Comparison of ENCODE assay signal across 9 mouse cellular contexts in genomic region chr19:5448354-5449150, GRCm38 (mm10). TPM values are rescaled to one million over a fixed set of nuclear protein-coding genes. Genes with fewer than 3 reads are reported as not detected.
DNase-seq lines count a peak whose midpoint lies in the region; ATAC-seq and TF ChIP-seq lines count a peak whose summit lies in the region.
"Had no signal": no experiment of that assay in that cellular context is flagged by ENCODE, and none has a peak within 500 bp of the region (broad histone marks: within the 10 kb centered on the region; RNA-seq: fewer than 3 reads in every experiment).

No protein-coding gene starts in this region.

- WGBS in forebrain, embryonic 11.5 days, result 7% methylated on average over 35 of the region's 36 CpGs
- 6% methylated on average over 36 of the region's 36 CpGs for WGBS in limb, embryonic 13.5 days
- WGBS in neural tube, embryonic 12.5 days, result 7% methylated on average over 36 of the region's 36 CpGs

- peaks cover 9 to 20% of the 10 kb centered on the region in 2 experiments for H3K4me1 ChIP-seq in CH12.LX (ENCODE audit: control insufficient read depth in 1 of 2, insufficient read depth in 2 of 2)
- peaks cover 13% of the 10 kb centered on the region for H3K4me1 ChIP-seq in forebrain, embryonic 11.5 days (replicated peaks; ENCODE audit: control insufficient read depth, insufficient read depth, low read length)
- H3K4me1 ChIP-seq in limb, embryonic 13.5 days, result peaks cover 21% of the 10 kb centered on the region
- H3K4me1 ChIP-seq in neural tube, embryonic 12.5 days, result peaks cover 16% of the 10 kb centered on the region

- H3K79me2 ChIP-seq in CH12.LX (replicated peaks; ENCODE audit: control insufficient read depth, extremely low read depth, insufficient read depth, poor library complexity, severe bottlenecking), result no peaks in the 10 kb centered on the region

- no peaks in the 10 kb centered on the region for H3K9me3 ChIP-seq in CH12.LX (replicated peaks; ENCODE audit: low read length)
- no peaks in the 10 kb centered on the region for H3K9me3 ChIP-seq in forebrain, embryonic 11.5 days (ENCODE audit: control insufficient read depth, low read length)
- H3K9me3 ChIP-seq in limb, embryonic 13.5 days, result peaks cover 8% of the 10 kb centered on the region; the same call in 1 of the 2 replicates
- no peaks in the 10 kb centered on the region for H3K9me3 ChIP-seq in neural tube, embryonic 12.5 days

- peaks cover 0 to 1% of the 10 kb centered on the region in 2 experiments for H3K36me3 ChIP-seq in CH12.LX (replicated peaks in 1 of 2; ENCODE audit: control insufficient read depth in 1 of 2, insufficient read depth in 1 of 2, low read length in 1 of 2)
- H3K36me3 ChIP-seq in forebrain, embryonic 11.5 days (ENCODE audit: control insufficient read depth, insufficient read depth, low read length), result no peaks in the 10 kb centered on the region
- no peaks in the 10 kb centered on the region for H3K36me3 ChIP-seq in limb, embryonic 13.5 days
- H3K36me3 ChIP-seq in neural tube, embryonic 12.5 days, result no peaks in the 10 kb centered on the region

- dilution Hi-C loops in CH12.LX (cut with MboI; ENCODE audit: extremely low pct_ligation_motif_present, extremely low pct_unique_long_range_greater_than_20kb, low sequenced_read_pairs), result no loop called here

- ATAC-seq in forebrain, embryonic 11.5 days (replicated peaks; ENCODE audit: low FRiP score), result no peak
- ATAC-seq in limb, embryonic 13.5 days (ENCODE audit: low FRiP score, low read depth), result no peak
- no peak for ATAC-seq in neural tube, embryonic 12.5 days (ENCODE audit: low FRiP score, low read depth)

- peak; percentile 94 for DNase-seq in heart, adult 11 months
- no peak for DNase-seq in heart, adult 8-10 months (ENCODE audit: low spot score)
- DNase-seq in CH12.LX (ENCODE audit: extremely low read depth), result no peak
- no peak for DNase-seq in forebrain, embryonic 11.5 days (ENCODE audit: low spot score)
- no peak for DNase-seq in urinary bladder, postnatal 10 days (ENCODE audit: low spot score)
- no peak for DNase-seq in spleen, adult 18-20 months

- H3K4me2 ChIP-seq in CH12.LX (ENCODE audit: insufficient read depth, low read depth, poor library complexity, severe bottlenecking), result peak overlapping the region; percentile 83
- peak overlapping the region; percentile 97 for H3K4me2 ChIP-seq in forebrain, embryonic 11.5 days (ENCODE audit: low read depth, low read length, severe bottlenecking)
- H3K4me2 ChIP-seq in limb, embryonic 13.5 days (replicated peaks), result peak overlapping the region; percentile 95
- H3K4me2 ChIP-seq in neural tube, embryonic 12.5 days (replicated peaks), result peak overlapping the region; percentile 95

- no peak overlapping the region for H3K27ac ChIP-seq in CH12.LX (ENCODE audit: insufficient read depth, low read depth)
- no peak overlapping the region for H3K27ac ChIP-seq in forebrain, embryonic 11.5 days (ENCODE audit: low read depth, low read length)
- H3K27ac ChIP-seq in limb, embryonic 13.5 days, result no peak overlapping the region
- no peak overlapping the region for H3K27ac ChIP-seq in neural tube, embryonic 12.5 days
- H3K27ac ChIP-seq: macrophage had no signal

- no peak for TF ChIP-seq POLR2A in CH12.LX (IDR thresholded peaks at IDR 0.05; ENCODE audit: low read depth, low read length)

- no peak for TF ChIP-seq EP300 in CH12.LX (IDR thresholded peaks at IDR 0.05; ENCODE audit: low read length)

- TF ChIP-seq RAD21 in CH12.LX (IDR thresholded peaks at IDR 0.05; ENCODE audit: low read depth, low read length), result no peak

- H3K27me3 ChIP-seq in CH12.LX (replicated peaks), result peaks cover 39% of the 10 kb centered on the region
- H3K27me3 ChIP-seq in forebrain, embryonic 11.5 days (ENCODE audit: control insufficient read depth, insufficient read depth, low read length), result peaks cover 36% of the 10 kb centered on the region
- peaks cover 62% of the 10 kb centered on the region for H3K27me3 ChIP-seq in limb, embryonic 13.5 days
- H3K27me3 ChIP-seq in neural tube, embryonic 12.5 days (replicated peaks), result peaks cover 60% of the 10 kb centered on the region

- TF ChIP-seq CTCF in CH12.LX (conservative IDR thresholded peaks at IDR 0.05 in 1 of 2, IDR thresholded peaks at IDR 0.05 in 1 of 2; ENCODE audit: low read depth in 2 of 2, low read length in 2 of 2), result no peak

- H3K4me3 ChIP-seq in CH12.LX (replicated peaks in 1 of 3; ENCODE audit: low read depth in 2 of 3, low read length in 2 of 3, poor library complexity in 1 of 3), result peak overlapping the region in 1 of 3 experiments; percentile 38
- peak overlapping the region; percentile 50; the same call in 1 of the 2 replicates for H3K4me3 ChIP-seq in forebrain, embryonic 11.5 days (ENCODE audit: low read depth, low read length)
- peak overlapping the region; percentile 58 for H3K4me3 ChIP-seq in limb, embryonic 13.5 days
- H3K4me3 ChIP-seq in neural tube, embryonic 12.5 days, result peak overlapping the region; percentile 34

- in situ Hi-C loops in CH12.LX (cut with MboI; ENCODE audit: low pct_ligation_motif_present, low pct_unique_long_range_greater_than_20kb, low sequenced_read_pairs), result no loop called here

- no peak overlapping the region for H3K9ac ChIP-seq in CH12.LX (ENCODE audit: insufficient read depth, low read depth)
- H3K9ac ChIP-seq in forebrain, embryonic 11.5 days (ENCODE audit: low read length), result no peak overlapping the region
- no peak overlapping the region for H3K9ac ChIP-seq in limb, embryonic 13.5 days
- peak overlapping the region; percentile 54; the same call in 1 of the 2 replicates for H3K9ac ChIP-seq in neural tube, embryonic 12.5 days

TF ChIP-seq in CH12.LX, 34 proteins besides CTCF, POLR2A, EP300 and RAD21 (continues in another document):
- no peak for TF ChIP-seq USF2 (conservative IDR thresholded peaks at IDR 0.05; ENCODE audit: low read depth, low read length)
- peak; percentile 71; the same call in 1 of the 2 replicates for TF ChIP-seq MAX (IDR thresholded peaks at IDR 0.05; ENCODE audit: low read length)
- TF ChIP-seq RCOR1 (conservative IDR thresholded peaks at IDR 0.05; ENCODE audit: low read depth, low read length), result no peak
- no peak for TF ChIP-seq ZC3H11A (IDR thresholded peaks at IDR 0.05; ENCODE audit: low read depth, low read length)
- no peak for TF ChIP-seq JUND (conservative IDR thresholded peaks at IDR 0.05; ENCODE audit: low read depth, low read length)
- TF ChIP-seq MAFK (IDR thresholded peaks at IDR 0.05; ENCODE audit: insufficient replicate concordance, low read length), result 0 out of 2 replicates have a peak, but pooled peaks have one; percentile 5
- no peak for TF ChIP-seq KAT2A (IDR thresholded peaks at IDR 0.05; ENCODE audit: insufficient replicate concordance, low read length)
- no peak for TF ChIP-seq CHD2 (IDR thresholded peaks at IDR 0.05; ENCODE audit: low read length)
- TF ChIP-seq ZMIZ1 (IDR thresholded peaks at IDR 0.05; ENCODE audit: low read depth, low read length), result no peak
- TF ChIP-seq ZNF384 (IDR thresholded peaks at IDR 0.05; ENCODE audit: low read depth, low read length), result no peak
- peak; percentile 63; the same call in 1 of the 2 replicates for TF ChIP-seq BHLHE40 (IDR thresholded peaks at IDR 0.05; ENCODE audit: low read depth, low read length)

RNA-seq across cellular contexts. Expression of gene Fosl1, which starts 1.2 kb away (rescaled TPM):
- under 1 TPM in 2 of 4 experiments, not detected in 2; 0.14 to 0.23 TPM for total RNA-seq in heart, adult 8-10 months (2022)
- total RNA-seq in CH12.LX (2012; rRNA removed), result not detected in 2 replicates
- total RNA-seq in CH12.LX (2014; rRNA removed), result not detected in 2 replicates
- not detected in 2 replicates for polyA plus RNA-seq in CH12.LX (2012; ENCODE audit: insufficient read length, low read depth)
- not detected in 2 replicates for polyA plus RNA-seq in forebrain, embryonic 11.5 days (2014; fragmentation: Nextera tagmentation; extraction: Ambion mirVana)
- polyA plus RNA-seq in limb, embryonic 13.5 days (2015; fragmentation: Nextera tagmentation; extraction: Ambion mirVana), result not detected in 2 replicates
- polyA plus RNA-seq in neural tube, embryonic 12.5 days (2016; fragmentation: Nextera tagmentation; extraction: Ambion mirVana), result not detected in 2 replicates
- polyA plus RNA-seq: macrophage had no signal

RNA-seq across cellular contexts. Expression of gene Ccdc85b, which starts 9.1 kb away (rescaled TPM):
- 10 to 100 TPM in 1 of 4 experiments, 1 to 10 TPM in 3; 8.3 to 10.4 (median 8.9) TPM for total RNA-seq in heart, adult 8-10 months (2022)
- total RNA-seq in CH12.LX (2012; rRNA removed) (4.2 and 4.8 TPM in 2 replicates), CH12.LX (2014; rRNA removed) (2.0 and 2.1 TPM in 2 replicates)
- polyA plus RNA-seq in CH12.LX (2012; ENCODE audit: insufficient read length, low read depth), result 4.1 and 5.0 TPM in 2 replicates
- polyA plus RNA-seq in forebrain, embryonic 11.5 days (2014; fragmentation: Nextera tagmentation; extraction: Ambion mirVana), result 6.5 and 6.6 TPM in 2 replicates
- 6.2 and 7.0 TPM in 2 replicates for polyA plus RNA-seq in limb, embryonic 13.5 days (2015; fragmentation: Nextera tagmentation; extraction: Ambion mirVana)
- polyA plus RNA-seq in neural tube, embryonic 12.5 days (2016; fragmentation: Nextera tagmentation; extraction: Ambion mirVana), result 12.9 and 13.0 TPM in 2 replicates

RNA-seq across cellular contexts. Expression of gene Fibp, which starts 11.9 kb away (rescaled TPM):
- 10 to 100 TPM; 41.3 to 52.3 (median 49.2) TPM for total RNA-seq in heart, adult 8-10 months (2022)
- 37.5 and 43.0 TPM in 2 replicates for total RNA-seq in CH12.LX (2012; rRNA removed)
- total RNA-seq in CH12.LX (2014; rRNA removed), result 23.9 and 29.1 TPM in 2 replicates
- polyA plus RNA-seq in CH12.LX (2012; ENCODE audit: insufficient read length, low read depth), result 52.4 and 74.9 TPM in 2 replicates
- polyA plus RNA-seq in forebrain, embryonic 11.5 days (2014; fragmentation: Nextera tagmentation; extraction: Ambion mirVana), result 105 TPM in 2 replicates
- polyA plus RNA-seq in limb, embryonic 13.5 days (2015; fragmentation: Nextera tagmentation; extraction: Ambion mirVana), result 129 and 131 TPM in 2 replicates
- polyA plus RNA-seq in neural tube, embryonic 12.5 days (2016; fragmentation: Nextera tagmentation; extraction: Ambion mirVana), result 142 and 145 TPM in 2 replicates

RNA-seq across cellular contexts. Expression of gene Ctsw, which starts 19.8 kb away (rescaled TPM):
- under 1 TPM in 3 of 4 experiments, not detected in 1; 0.29 to 0.38 (median 0.37) TPM for total RNA-seq in heart, adult 8-10 months (2022)
- total RNA-seq in CH12.LX (2012; rRNA removed), result 0.38 TPM in 2 replicates
- total RNA-seq in CH12.LX (2014; rRNA removed), result 0.23 TPM in 1 of 2 replicates, not detected in the other
- polyA plus RNA-seq in CH12.LX (2012; ENCODE audit: insufficient read length, low read depth), result 0.60 and 1.1 TPM in 2 replicates
- polyA plus RNA-seq in forebrain, embryonic 11.5 days (2014; fragmentation: Nextera tagmentation; extraction: Ambion mirVana), result 3.4 and 4.0 TPM in 2 replicates
- polyA plus RNA-seq in limb, embryonic 13.5 days (2015; fragmentation: Nextera tagmentation; extraction: Ambion mirVana), result 1.7 and 2.3 TPM in 2 replicates
- 3.3 and 4.2 TPM in 2 replicates for polyA plus RNA-seq in neural tube, embryonic 12.5 days (2016; fragmentation: Nextera tagmentation; extraction: Ambion mirVana)

RNA-seq across cellular contexts. Expression of gene AI837181, which starts 23.6 kb away (rescaled TPM):
- total RNA-seq in heart, adult 8-10 months (2022), result 10 to 100 TPM; 34.1 to 40.6 (median 36.2) TPM
- total RNA-seq in CH12.LX (2012; rRNA removed) (8.6 and 9.8 TPM in 2 replicates), CH12.LX (2014; rRNA removed) (19.3 and 22.0 TPM in 2 replicates)
- 20.7 and 25.1 TPM in 2 replicates for polyA plus RNA-seq in CH12.LX (2012; ENCODE audit: insufficient read length, low read depth)
- polyA plus RNA-seq in forebrain, embryonic 11.5 days (2014; fragmentation: Nextera tagmentation; extraction: Ambion mirVana), result 34.6 and 42.0 TPM in 2 replicates
- polyA plus RNA-seq in limb, embryonic 13.5 days (2015; fragmentation: Nextera tagmentation; extraction: Ambion mirVana), result 74.6 and 77.9 TPM in 2 replicates
- 61.2 and 65.4 TPM in 2 replicates for polyA plus RNA-seq in neural tube, embryonic 12.5 days (2016; fragmentation: Nextera tagmentation; extraction: Ambion mirVana)
